Mouse (Mus musculus) adrenal gland, postnatal 0 days (tissue): ENCODE data around the gene Lancl2. TPM values are rescaled to one million over a fixed set of nuclear protein-coding genes. Genes with fewer than 3 reads are reported as not detected.

Experiments used
- polyA plus RNA-seq: library from polyadenylated mRNA; unstranded; fragments of >200 nt; fragmentation: Nextera tagmentation; extraction: Ambion mirVana; gene quantifications from 2 replicates; pipeline ENCODE4 v1.2.1, GENCODE M21; 2015

The Lancl2 gene
- polyA plus RNA-seq = 13.5 and 16.0 TPM in 2 replicates

DNA sequence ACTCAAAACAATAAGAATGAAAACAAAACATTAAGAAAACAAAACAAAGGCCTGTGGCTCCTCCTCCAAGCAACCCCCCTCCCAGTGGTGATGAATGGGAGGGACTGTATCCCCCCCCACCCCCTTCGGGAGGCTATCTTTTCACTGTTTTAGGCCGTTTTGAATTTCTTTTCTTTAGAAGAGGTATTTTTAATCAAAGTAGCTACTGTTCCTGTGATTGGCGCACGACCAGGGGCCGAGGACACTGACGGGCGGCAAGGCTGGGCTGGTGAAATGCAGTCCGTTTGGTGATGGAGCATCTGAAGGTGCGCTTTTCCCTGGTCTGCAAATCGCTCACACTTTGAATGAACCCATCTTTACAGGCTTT lies at the start of gene Lancl2:
Lancl2 (plus strand) TSS at position 165 of the 367 bp plus-strand sequence.

DNA sequence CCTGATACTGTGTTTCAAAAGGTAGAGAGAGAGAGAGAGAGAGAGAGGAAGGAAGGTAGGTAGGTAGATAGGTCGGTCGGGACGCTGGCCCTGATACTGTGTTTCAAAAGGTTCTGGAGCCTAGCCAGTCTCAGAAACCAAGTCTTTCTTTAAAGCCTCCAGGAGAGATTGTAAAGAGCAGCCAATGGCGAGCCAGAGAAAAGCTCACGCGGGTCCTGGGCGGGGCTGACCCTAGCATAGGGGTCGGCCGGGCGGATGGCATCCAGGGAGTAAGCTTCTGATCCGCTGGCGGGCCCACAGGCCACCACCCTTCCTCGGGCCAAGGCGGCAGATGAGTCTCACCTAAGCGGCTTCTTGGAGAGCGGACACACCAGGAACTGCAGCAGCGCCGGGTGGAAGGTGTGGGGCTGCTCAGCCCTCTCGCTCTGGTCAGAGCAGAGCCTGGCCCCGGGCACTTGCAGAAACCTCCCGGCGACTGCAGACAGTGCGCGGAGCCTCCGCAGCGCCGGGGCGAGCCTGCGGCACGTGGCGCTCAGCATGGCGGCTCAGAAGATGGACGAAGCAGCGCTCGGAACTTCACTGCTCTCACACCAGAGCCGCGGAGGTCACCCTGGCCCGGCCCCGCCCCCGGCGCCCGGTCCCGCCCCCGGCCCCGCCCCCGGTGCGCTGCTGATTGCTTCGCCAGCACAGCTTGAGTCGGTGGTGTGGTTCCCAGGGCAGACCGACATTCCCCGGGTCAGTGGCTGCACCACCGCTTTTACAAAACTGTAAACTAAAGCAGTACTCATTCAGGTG lies 10.7 kb upstream of the Lancl2 start, which contains the start of gene Pyurf:
Pyurf (minus strand) TSS at position 612 of the 795 bp plus-strand sequence.

Other genes starting within 250 kb of the Lancl2 start
- 4.9 and 8.1 TPM in 2 replicates for gene Ppm1k, start 167.1 kb upstream of the Lancl2 start, polyA plus RNA-seq
- gene Herc6, start 121.5 kb upstream of the Lancl2 start, polyA plus RNA-seq = 7.4 and 10.1 TPM in 2 replicates
- gene Pyurf, start 10.5 kb upstream of the Lancl2 start, polyA plus RNA-seq = 15.0 and 15.3 TPM in 2 replicates
- 17.8 and 23.9 TPM in 2 replicates for gene Vopp1, start 122.6 kb downstream of the Lancl2 start, polyA plus RNA-seq
- gene Vmn1r21, start 147.8 kb downstream of the Lancl2 start, polyA plus RNA-seq = not detected in 2 replicates
- gene Vmn1r22, start 205.5 kb downstream of the Lancl2 start, polyA plus RNA-seq = not detected in 2 replicates
- not detected in 2 replicates for gene Vmn1r23, start 224.3 kb downstream of the Lancl2 start, polyA plus RNA-seq